Mouse (Mus musculus) kidney, embryonic 14.5 days (tissue): ENCODE measurements around the gene Ankrd33. TPM values are rescaled to one million over a fixed set of nuclear protein-coding genes. Genes with fewer than 3 reads are reported as not detected.

Experiments used
- ATAC-seq: fragments of 200-750 bp; cut with Nextera tagmentation; 2 replicates; pipeline ENCODE4 v1.8.0; 2017; ENCODE audit warnings: moderate number of reproducible peaks, mild to moderate bottlenecking, moderate TSS enrichment, moderate library complexity; ENCODE audit not compliant: low FRiP score, low TSS enrichment
- H3K27ac ChIP-seq: fragments of 300-500 bp; sonication (generic); 2 replicates; pipeline ENCODE4 v1.5.1; 2014; ENCODE audit warnings: low read depth, mild to moderate bottlenecking, low read length, moderate library complexity, mixed read lengths
- H3K27me3 ChIP-seq: fragments of 300-500 bp; sonication (generic); 2 replicates; pipeline ENCODE4 v1.6.1; 2014; ENCODE audit warnings: mild to moderate bottlenecking, low read length; ENCODE audit not compliant: control insufficient read depth, insufficient read depth
- H3K36me3 ChIP-seq: fragments of 300-500 bp; sonication (generic); 2 replicates; pipeline ENCODE4 v1.6.1; 2014; ENCODE audit warnings: low read length, mixed read lengths; ENCODE audit not compliant: control insufficient read depth, insufficient read depth
- H3K4me1 ChIP-seq: fragments of 300-500 bp; sonication (generic); 2 replicates; pipeline ENCODE4 v1.6.1; 2014; ENCODE audit warnings: low read length, mixed read lengths; ENCODE audit not compliant: control insufficient read depth, insufficient read depth
- H3K4me2 ChIP-seq: fragments of 300-500 bp; sonication (generic); replicated peaks from 2 replicates; pipeline ENCODE4 v1.6.1; 2014; ENCODE audit warnings: low read depth, mild to moderate bottlenecking, low read length
- H3K4me3 ChIP-seq: fragments of 300-500 bp; sonication (generic); 2 replicates; pipeline ENCODE4 v1.5.1; 2014; ENCODE audit warnings: mild to moderate bottlenecking, low read length
- H3K9ac ChIP-seq: fragments of 300-500 bp; sonication (generic); 2 replicates; pipeline ENCODE4 v1.6.1; 2014; ENCODE audit warnings: low read depth, mild to moderate bottlenecking, low read length, moderate library complexity
- H3K9me3 ChIP-seq: fragments of 300-500 bp; sonication (generic); 2 replicates; pipeline ENCODE4 v1.6.1; 2016; ENCODE audit warnings: low read length; ENCODE audit not compliant: control insufficient read depth
- WGBS: fragments of 180-500 bp; shearing (Covaris S2); extraction: QIAGEN DNeasy Blood & Tissue Kit; methylation state at CpG from one replicate; pipeline ENCODE4 v1.1.7; 2014; 5-methylcytosine and 5-hydroxymethylcytosine counted together
- polyA plus RNA-seq: library from polyadenylated mRNA; unstranded; fragments of >200 nt; fragmentation: Nextera tagmentation; extraction: Ambion mirVana; gene quantifications from 2 replicates; pipeline ENCODE4 v1.2.1, GENCODE M21; 2014

Ankrd33 gene
- polyA plus RNA-seq, 1 experiment from 2014 or later: not detected

DNA sequence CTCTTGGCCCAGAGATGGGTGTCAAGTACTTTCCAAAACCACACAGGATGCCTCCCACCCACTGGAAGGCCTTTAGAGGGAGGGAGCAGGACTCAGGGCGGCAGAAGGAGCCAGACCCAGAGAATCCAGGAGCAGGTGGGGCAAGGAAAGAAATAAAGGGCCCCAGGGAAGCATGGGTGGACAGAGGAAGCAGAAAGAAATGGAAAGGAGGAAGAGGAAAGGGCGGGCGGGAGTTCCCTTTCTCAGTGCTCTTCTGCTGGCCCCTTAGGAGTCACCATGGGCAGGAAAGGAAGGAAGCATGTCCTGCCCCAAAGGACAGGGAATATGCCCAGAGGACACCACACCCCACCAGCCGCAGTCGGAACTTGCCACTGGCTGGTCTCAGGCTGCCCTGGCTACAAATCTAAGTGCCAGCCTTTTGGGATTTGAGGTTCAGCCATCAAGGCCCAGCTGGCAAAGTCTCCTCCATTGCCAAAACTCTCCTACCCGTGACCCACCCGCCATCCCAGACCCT, 34.5 kb upstream of the Ankrd33 start:
- Histone ChIP-seq H3K9ac (no peak overlapping the region), H3K27ac (no peak overlapping the region), H3K4me1 (peaks cover 26% of the 10 kb centered on the region), H3K9me3 (no peaks in the 10 kb centered on the region), H3K27me3 (no peaks in the 10 kb centered on the region), H3K36me3 (no peaks in the 10 kb centered on the region), H3K4me2 (no peak overlapping the region), H3K4me3 (no peak overlapping the region)
- 78% methylated on average over 7 of the region's 7 CpGs for WGBS
- ATAC-seq: no peak

DNA sequence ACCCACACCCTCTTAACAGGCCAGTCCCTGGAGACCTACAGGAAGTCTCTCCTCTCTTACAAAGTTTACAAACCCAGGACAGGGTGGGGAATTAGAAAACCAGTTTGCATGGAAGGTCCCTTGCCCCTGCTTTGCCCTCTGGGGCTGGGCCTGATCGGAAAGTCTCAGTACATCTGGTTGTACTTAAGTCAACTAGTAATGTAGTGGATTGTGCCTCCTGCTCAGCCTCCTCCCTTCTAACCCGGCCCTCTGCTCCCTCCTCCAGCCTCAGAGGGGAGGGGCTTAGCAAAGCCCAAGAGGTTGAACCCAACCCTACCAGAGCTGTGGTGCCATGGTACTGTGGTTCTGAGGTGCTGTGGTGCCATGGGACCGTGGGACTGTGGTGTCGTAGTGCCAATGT, 33.3 kb upstream of the Ankrd33 start:
- Histone ChIP-seq H3K4me3 (no peak overlapping the region), H3K4me2 (no peak overlapping the region), H3K27ac (no peak overlapping the region), H3K36me3 (no peaks in the 10 kb centered on the region), H3K9ac (no peak overlapping the region), H3K27me3 (no peaks in the 10 kb centered on the region), H3K4me1 (peaks cover 17% of the 10 kb centered on the region), H3K9me3 (no peaks in the 10 kb centered on the region)
- 49% methylated on average over 4 of the region's 4 CpGs for WGBS
- ATAC-seq: no peak

DNA sequence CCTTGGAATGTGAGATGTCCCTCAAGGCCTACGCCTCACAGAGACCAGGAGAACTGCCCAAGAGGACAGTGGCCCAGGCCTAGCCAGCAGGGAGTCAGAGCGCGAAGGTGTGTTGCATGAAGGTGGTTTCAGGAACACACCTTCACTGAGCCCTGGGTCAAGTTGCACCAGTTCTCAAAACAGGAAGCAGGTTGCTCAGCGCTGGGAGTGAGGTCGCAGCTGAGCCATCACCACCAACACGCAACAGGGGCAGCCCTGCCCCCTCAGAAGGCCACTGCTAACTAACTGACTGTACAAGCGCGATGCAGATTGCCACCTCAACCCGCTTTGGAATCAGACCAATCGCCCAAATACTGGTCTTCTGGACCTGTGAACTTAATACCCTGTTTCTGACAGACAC, 31.1 kb upstream of the Ankrd33 start:
- Histone ChIP-seq H3K27me3 (no peaks in the 10 kb centered on the region; the same call in 1 of the 2 replicates), H3K9ac (no peak overlapping the region), H3K4me3 (no peak overlapping the region), H3K4me1 (peaks cover 11% of the 10 kb centered on the region), H3K4me2 (no peak overlapping the region), H3K27ac (no peak overlapping the region), H3K9me3 (no peaks in the 10 kb centered on the region), H3K36me3 (no peaks in the 10 kb centered on the region)
- ATAC-seq: no peak
- 65% methylated on average over 10 of the region's 10 CpGs for WGBS

DNA sequence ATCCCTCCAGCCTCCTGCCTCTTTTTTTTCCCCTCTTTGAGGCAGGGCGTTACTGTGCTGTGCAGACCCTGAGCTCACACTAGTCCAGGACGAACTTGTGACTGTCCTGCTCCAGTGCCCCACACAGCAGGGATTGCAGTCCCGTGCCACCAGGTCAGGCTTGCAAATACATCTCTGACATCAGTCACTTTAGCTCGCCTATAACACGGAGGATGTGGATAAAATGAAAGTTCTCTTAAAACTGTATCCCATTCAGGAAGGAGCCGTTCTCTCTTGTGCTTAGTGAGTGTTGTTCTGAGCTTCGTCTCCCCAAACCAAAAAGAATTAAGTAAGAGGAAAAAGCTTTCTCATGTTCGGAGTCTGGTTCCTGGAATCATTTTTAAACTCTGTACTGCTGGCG, 29.1 kb upstream of the Ankrd33 start:
- H3K4me1 ChIP-seq: peaks cover 10% of the 10 kb centered on the region; the same call in 1 of the 2 replicates
- H3K4me3 ChIP-seq: no peak overlapping the region
- no peaks in the 10 kb centered on the region for H3K36me3 ChIP-seq
- H3K9me3 ChIP-seq: no peaks in the 10 kb centered on the region
- no peaks in the 10 kb centered on the region; the same call in 1 of the 2 replicates for H3K27me3 ChIP-seq
- ATAC-seq: no peak
- no peak overlapping the region for H3K4me2 ChIP-seq
- no peak overlapping the region for H3K9ac ChIP-seq
- no peak overlapping the region for H3K27ac ChIP-seq
- WGBS: 57% methylated on average over 9 of the region's 9 CpGs

DNA sequence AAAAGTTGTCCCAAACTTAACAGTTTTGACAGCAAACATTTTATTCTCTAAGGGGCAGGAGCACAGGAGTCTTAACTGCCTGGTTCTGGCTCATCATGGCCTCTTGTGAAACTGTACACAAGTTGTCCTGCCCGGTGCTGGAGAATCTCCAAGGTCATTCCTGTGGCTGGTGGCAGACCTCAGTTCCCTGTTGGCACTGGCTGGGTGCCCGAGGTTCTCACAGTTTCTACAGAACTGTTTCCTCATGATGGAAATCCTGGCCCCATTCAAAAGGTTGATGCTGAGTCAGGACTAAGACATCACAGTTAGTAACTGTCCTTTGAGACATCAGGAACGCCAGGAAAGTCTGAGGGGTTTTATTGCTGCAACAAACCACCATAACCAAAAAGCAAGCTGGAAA, 28.6 kb upstream of the Ankrd33 start:
- Histone ChIP-seq H3K36me3 (no peaks in the 10 kb centered on the region), H3K27me3 (no peaks in the 10 kb centered on the region; the same call in 1 of the 2 replicates), H3K4me2 (no peak overlapping the region), H3K4me3 (no peak overlapping the region), H3K9me3 (no peaks in the 10 kb centered on the region), H3K27ac (no peak overlapping the region), H3K4me1 (peaks cover 8% of the 10 kb centered on the region; the same call in 1 of the 2 replicates), H3K9ac (no peak overlapping the region)
- WGBS: 69% methylated on average over 3 of the region's 3 CpGs
- no peak for ATAC-seq

DNA sequence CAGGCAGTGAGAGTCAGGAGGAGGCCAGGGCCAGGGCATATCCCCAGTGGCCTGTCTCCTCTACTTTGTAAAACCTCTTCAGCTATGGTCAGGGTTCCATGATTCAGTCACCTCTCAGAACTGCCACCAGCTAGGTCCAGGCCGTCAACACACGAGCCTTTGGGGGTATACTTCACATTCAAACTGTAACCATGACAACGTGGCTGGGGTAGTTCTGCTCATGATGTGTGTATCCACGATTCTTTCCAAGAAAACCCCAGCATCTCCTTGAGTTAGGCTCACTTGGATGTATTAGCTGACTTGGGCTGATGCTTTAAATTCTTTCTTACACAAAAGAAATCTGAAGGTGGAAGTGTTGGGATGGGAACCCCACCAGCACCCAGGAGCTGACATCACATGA, 27.3 kb upstream of the Ankrd33 start:
- 73% methylated on average over 4 of the region's 4 CpGs for WGBS

DNA sequence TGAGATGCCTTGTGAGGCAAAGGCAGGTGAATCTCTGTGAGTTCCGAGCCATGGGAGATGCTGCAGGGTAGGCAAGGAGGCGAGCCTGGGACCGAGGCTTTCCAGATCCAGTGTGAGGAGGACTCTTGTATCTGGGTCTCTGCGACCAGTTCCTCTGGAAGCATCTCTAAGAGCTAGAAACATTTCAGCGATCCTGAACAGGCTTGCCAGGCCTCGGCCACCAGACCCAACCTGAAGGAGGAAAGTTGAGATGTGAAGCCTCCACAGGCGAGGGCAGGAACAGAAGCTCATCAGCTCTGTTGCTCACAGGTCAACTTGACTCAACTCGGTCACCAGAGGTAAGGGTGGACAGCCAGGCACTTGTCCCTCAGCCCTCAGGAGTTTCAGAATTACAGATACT, 24.0 kb upstream of the Ankrd33 start:
- no peak overlapping the region for H3K27ac ChIP-seq
- no peaks in the 10 kb centered on the region; the same call in 1 of the 2 replicates for H3K27me3 ChIP-seq
- no peak overlapping the region for H3K4me2 ChIP-seq
- no peaks in the 10 kb centered on the region for H3K9me3 ChIP-seq
- WGBS: 93% methylated on average over 8 of the region's 8 CpGs
- no peak overlapping the region for H3K9ac ChIP-seq
- no peak for ATAC-seq
- H3K4me3 ChIP-seq: no peak overlapping the region
- no peaks in the 10 kb centered on the region for H3K36me3 ChIP-seq
- H3K4me1 ChIP-seq: peaks cover 27% of the 10 kb centered on the region

More for the DNA sequence above, 27.3 kb upstream of the Ankrd33 start:
- ATAC-seq: no peak
- Histone ChIP-seq H3K4me3 (no peak overlapping the region), H3K4me2 (no peak overlapping the region), H3K9ac (no peak overlapping the region), H3K27ac (no peak overlapping the region), H3K4me1 (peaks cover 17% of the 10 kb centered on the region), H3K36me3 (no peaks in the 10 kb centered on the region), H3K9me3 (no peaks in the 10 kb centered on the region), H3K27me3 (no peaks in the 10 kb centered on the region; the same call in 1 of the 2 replicates)

DNA sequence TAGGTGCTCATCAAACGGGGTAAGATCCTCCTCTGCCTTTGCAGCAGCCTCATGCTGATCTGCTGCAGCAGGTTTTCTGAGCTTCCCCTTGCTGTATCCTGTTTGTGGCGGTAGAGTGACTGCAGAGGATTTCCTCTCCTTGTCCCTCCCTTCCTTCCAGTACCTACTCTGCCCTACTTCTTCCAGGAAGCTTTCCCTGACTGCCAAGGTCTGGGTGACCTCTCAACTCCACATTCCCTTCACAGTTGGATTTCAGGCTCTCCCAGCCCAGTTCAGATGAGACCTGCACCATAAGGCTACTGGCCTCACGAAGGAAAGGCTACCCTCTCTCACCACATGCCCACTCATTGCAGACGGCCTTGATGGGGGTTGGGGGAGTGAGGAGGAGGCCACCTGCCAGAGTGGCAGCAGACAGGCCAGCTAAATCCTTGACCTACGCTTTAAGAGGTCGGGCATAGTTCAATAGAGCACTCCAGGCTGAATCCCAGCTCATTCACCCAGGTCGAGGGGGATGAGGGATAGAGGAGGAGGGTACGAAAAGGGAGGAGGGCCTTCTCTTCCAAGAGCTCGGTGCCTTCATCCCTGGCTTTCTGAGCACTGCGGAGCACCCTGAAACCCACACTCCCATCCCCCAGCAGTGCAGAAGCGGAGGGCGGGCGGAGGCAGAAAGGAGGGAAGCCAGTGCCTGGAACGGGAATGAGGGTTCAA, 23.3 kb upstream of the Ankrd33 start:
- no peaks in the 10 kb centered on the region for H3K36me3 ChIP-seq
- peaks cover 27% of the 10 kb centered on the region for H3K4me1 ChIP-seq
- H3K4me2 ChIP-seq: peak overlapping the region; percentile 33
- 25% methylated on average over 14 of the region's 14 CpGs for WGBS
- no peak overlapping the region for H3K9ac ChIP-seq
- H3K27me3 ChIP-seq: no peaks in the 10 kb centered on the region; the same call in 1 of the 2 replicates
- 0 out of 2 replicates have a peak overlapping the region, but pooled peaks have one; percentile 6 for H3K4me3 ChIP-seq
- no peaks in the 10 kb centered on the region for H3K9me3 ChIP-seq
- peak overlapping the region; percentile 79 for H3K27ac ChIP-seq
- ATAC-seq: peak; percentile 35
